Comparison of ENCODE assay signal across 32 mouse cellular contexts in the genomic region with DNA sequence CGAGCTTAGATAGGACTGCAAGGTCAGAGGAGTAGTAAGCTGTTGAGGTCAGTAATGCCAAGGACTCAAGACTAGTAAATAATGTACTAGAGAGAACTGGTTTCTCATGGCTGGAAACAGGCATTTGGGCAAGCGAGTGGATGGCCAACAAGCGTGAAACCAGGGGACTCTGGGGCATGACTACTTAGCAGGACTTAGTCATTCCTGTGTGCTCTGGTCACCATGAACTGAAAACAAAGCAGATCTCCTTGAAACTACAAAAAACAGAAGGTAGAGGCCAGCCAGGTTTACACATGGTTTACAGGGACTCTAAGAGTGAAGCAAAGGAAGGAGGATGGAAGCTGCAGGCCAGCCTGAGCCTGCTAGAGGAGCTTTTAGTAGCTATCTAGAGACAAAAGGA.
"Had no signal": no experiment of that assay in that cellular context is flagged by ENCODE, and none has a peak within 500 bp of the region (broad histone marks: within the 10 kb centered on the region; RNA-seq: fewer than 3 reads in every experiment).

No protein-coding gene starts in this region.

- H3K9me3 ChIP-seq: limb, embryonic 10.5 days; limb, embryonic 13.5 days; limb, embryonic 15.5 days; liver, embryonic 12.5 days; liver, embryonic 13.5 days; liver, embryonic 15.5 days; lung, embryonic 15.5 days; midbrain, embryonic 10.5 days; midbrain, embryonic 12.5 days; midbrain, embryonic 13.5 days; midbrain, embryonic 15.5 days; neural tube, embryonic 12.5 days had no signal

- H3K4me1 ChIP-seq: limb, embryonic 10.5 days; limb, embryonic 12.5 days; limb, embryonic 13.5 days; limb, embryonic 15.5 days; liver, embryonic 12.5 days; liver, embryonic 13.5 days; liver, embryonic 15.5 days; lung, embryonic 15.5 days; megakaryocyte, embryonic 14.5 days; midbrain, embryonic 10.5 days; midbrain, embryonic 12.5 days; midbrain, embryonic 13.5 days; midbrain, embryonic 15.5 days; neural tube, embryonic 12.5 days had no signal

- ATAC-seq: liver, embryonic 12.5 days; liver, postnatal 0 days; lung, postnatal 0 days; midbrain, embryonic 13.5 days; midbrain, embryonic 15.5 days; midbrain, embryonic 16.5 days had no signal

- H3K27ac ChIP-seq: limb, embryonic 10.5 days; limb, embryonic 12.5 days; limb, embryonic 13.5 days; limb, embryonic 15.5 days; liver, embryonic 12.5 days; liver, embryonic 13.5 days; liver, embryonic 14.5 days; liver, embryonic 15.5 days; lung, embryonic 15.5 days; macrophage; midbrain, embryonic 10.5 days; midbrain, embryonic 12.5 days; midbrain, embryonic 13.5 days; midbrain, embryonic 15.5 days; neural tube, embryonic 12.5 days had no signal

- H3K4me2 ChIP-seq: limb, embryonic 12.5 days; limb, embryonic 13.5 days; limb, embryonic 15.5 days; liver, embryonic 11.5 days; liver, embryonic 12.5 days; liver, embryonic 13.5 days; liver, embryonic 15.5 days; lung, embryonic 14.5 days; lung, embryonic 15.5 days; midbrain, embryonic 11.5 days; midbrain, embryonic 12.5 days; midbrain, embryonic 13.5 days; midbrain, embryonic 15.5 days; neural tube, embryonic 12.5 days had no signal

- H3K4me3 ChIP-seq: limb, embryonic 10.5 days; limb, embryonic 12.5 days; limb, embryonic 13.5 days; limb, embryonic 15.5 days; liver, embryonic 12.5 days; liver, embryonic 13.5 days; liver, embryonic 15.5 days; lung, embryonic 15.5 days; megakaryocyte, embryonic 14.5 days; midbrain, embryonic 10.5 days; midbrain, embryonic 12.5 days; midbrain, embryonic 13.5 days; midbrain, embryonic 15.5 days; myocyte; neural tube, embryonic 12.5 days had no signal

- H3K9ac ChIP-seq: limb, embryonic 12.5 days; limb, embryonic 13.5 days; limb, embryonic 15.5 days; liver, embryonic 12.5 days; liver, embryonic 13.5 days; liver, embryonic 14.5 days; liver, embryonic 15.5 days; liver, postnatal 0 days; lung, embryonic 14.5 days; lung, embryonic 15.5 days; midbrain, embryonic 12.5 days; midbrain, embryonic 13.5 days; midbrain, embryonic 15.5 days; neural tube, embryonic 12.5 days had no signal

- DNase-seq: left cerebral cortex, postnatal 4 days; liver; liver, embryonic 13.5 days; liver, postnatal 0 days; lung, adult 18-20 months; lung, adult 2 months; lung, embryonic 14.5 days; lung, postnatal 10 days; lung, postnatal 14 days; lung, postnatal 36 days; lung, postnatal 4 days; midbrain, embryonic 14.5 days had no signal

- H3K36me3 ChIP-seq: limb, embryonic 10.5 days; limb, embryonic 12.5 days; limb, embryonic 13.5 days; limb, embryonic 15.5 days; liver, embryonic 12.5 days; liver, embryonic 13.5 days; liver, embryonic 15.5 days; lung, embryonic 15.5 days; midbrain, embryonic 10.5 days; midbrain, embryonic 12.5 days; midbrain, embryonic 13.5 days; midbrain, embryonic 15.5 days; neural tube, embryonic 12.5 days had no signal

- H3K27me3 ChIP-seq: limb, embryonic 12.5 days; limb, embryonic 13.5 days; limb, embryonic 15.5 days; liver, embryonic 12.5 days; liver, embryonic 13.5 days; liver, embryonic 15.5 days; lung, embryonic 15.5 days; megakaryocyte, embryonic 14.5 days; midbrain, embryonic 12.5 days; midbrain, embryonic 13.5 days; midbrain, embryonic 15.5 days; neural tube, embryonic 12.5 days had no signal
